Mouse (Mus musculus): ENCODE results near the gene Cdc42ep3. TPM values are rescaled to one million over a fixed set of nuclear protein-coding genes. Genes with fewer than 3 reads are reported as not detected.

Gene Cdc42ep3
- total RNA-seq, 1 experiment = 13.7 TPM

DNA sequence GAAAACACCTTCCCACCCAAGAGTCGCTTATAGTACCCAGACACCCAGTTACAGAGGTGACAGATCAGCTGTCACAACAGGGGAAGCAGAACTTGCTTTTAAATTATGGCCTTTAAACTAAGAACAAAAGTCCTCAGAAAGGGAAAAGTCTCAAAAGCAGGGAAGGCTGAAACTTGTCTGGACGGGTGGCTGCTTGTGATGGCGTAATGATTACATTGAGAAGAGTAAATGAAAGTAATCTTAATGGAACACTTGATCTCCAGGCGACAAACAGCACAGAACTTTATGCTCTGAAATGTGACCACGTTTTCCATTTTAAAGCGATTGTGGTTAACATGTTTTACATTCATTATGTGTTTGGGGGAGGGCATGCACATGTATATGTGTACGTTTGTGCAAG, 39.0 kb upstream of the Cdc42ep3 start:
- Histone ChIP-seq H3K9me3 (ENCODE audit: control insufficient read depth, insufficient read depth, low read depth, low read length) (no peaks in the 10 kb centered on the region), H3K27ac (ENCODE audit: insufficient read depth, low read depth, low read length, poor library complexity, severe bottlenecking) (no peak overlapping the region), H3K36me3 (ENCODE audit: control insufficient read depth, insufficient read depth, low read length, poor library complexity, severe bottlenecking) (no peaks in the 10 kb centered on the region), H3K4me3 (ENCODE audit: insufficient read depth in 1 of 2, low read depth in 1 of 2, low read length in 2 of 2, poor library complexity in 1 of 2, severe bottlenecking in 1 of 2) (no peak overlapping the region), H3K9ac (ENCODE audit: insufficient read depth, low read depth, low read length, poor library complexity, severe bottlenecking) (no peak overlapping the region), H3K4me1 (ENCODE audit: control insufficient read depth in 2 of 2, insufficient read depth in 2 of 2, low read length in 2 of 2, poor library complexity in 1 of 2) (no peaks in the 10 kb centered on the region)
- DNase-seq (ENCODE audit: low read depth, low spot score) = no peak
- in situ Hi-C loops (cut with MboI; ENCODE audit: low sequenced_read_pairs in 2 of 2, unreplicated experiment in 2 of 2) = no loop called here
- TF ChIP-seq ZNF384 (IDR thresholded peaks at IDR 0.05; ENCODE audit: low read depth, low read length) (no peak), HCFC1 (IDR thresholded peaks at IDR 0.05; ENCODE audit: borderline replicate concordance, insufficient read depth, low read length) (no peak), MAFK (IDR thresholded peaks at IDR 0.05; ENCODE audit: insufficient read depth, low read depth, low read length) (no peak), CHD2 (IDR thresholded peaks at IDR 0.05; ENCODE audit: low read depth, low read length) (no peak), ZC3H11A (IDR thresholded peaks at IDR 0.05; ENCODE audit: borderline replicate concordance, low read depth, low read length) (no peak)

GRCm38 (mm10) chr17:79387465-79388066, 32.7 kb upstream of the Cdc42ep3 start:
- no peak overlapping the region for H3K4me3 ChIP-seq (ENCODE audit: insufficient read depth in 1 of 2, low read depth in 1 of 2, low read length in 2 of 2, poor library complexity in 1 of 2, severe bottlenecking in 1 of 2)
- no peak for TF ChIP-seq ZC3H11A (IDR thresholded peaks at IDR 0.05; ENCODE audit: borderline replicate concordance, low read depth, low read length)
- no peak for TF ChIP-seq MAFK (IDR thresholded peaks at IDR 0.05; ENCODE audit: insufficient read depth, low read depth, low read length)
- no peak for TF ChIP-seq HCFC1 (IDR thresholded peaks at IDR 0.05; ENCODE audit: borderline replicate concordance, insufficient read depth, low read length)
- TF ChIP-seq ZNF384 (IDR thresholded peaks at IDR 0.05; ENCODE audit: low read depth, low read length) = no peak
- no peak for TF ChIP-seq CHD2 (IDR thresholded peaks at IDR 0.05; ENCODE audit: low read depth, low read length)
- H3K36me3 ChIP-seq (ENCODE audit: control insufficient read depth, insufficient read depth, low read length, poor library complexity, severe bottlenecking) = no peaks in the 10 kb centered on the region
- no peaks in the 10 kb centered on the region for H3K9me3 ChIP-seq (ENCODE audit: control insufficient read depth, insufficient read depth, low read depth, low read length)
- no peak for DNase-seq (ENCODE audit: low read depth, low spot score)
- in situ Hi-C loops (cut with MboI; ENCODE audit: low sequenced_read_pairs in 2 of 2, unreplicated experiment in 2 of 2) = no loop called here
- no peak overlapping the region for H3K9ac ChIP-seq (ENCODE audit: insufficient read depth, low read depth, low read length, poor library complexity, severe bottlenecking)
- no peaks in the 10 kb centered on the region for H3K4me1 ChIP-seq (ENCODE audit: control insufficient read depth in 2 of 2, insufficient read depth in 2 of 2, low read length in 2 of 2, poor library complexity in 1 of 2)
- no peak overlapping the region for H3K27ac ChIP-seq (ENCODE audit: insufficient read depth, low read depth, low read length, poor library complexity, severe bottlenecking)

DNA sequence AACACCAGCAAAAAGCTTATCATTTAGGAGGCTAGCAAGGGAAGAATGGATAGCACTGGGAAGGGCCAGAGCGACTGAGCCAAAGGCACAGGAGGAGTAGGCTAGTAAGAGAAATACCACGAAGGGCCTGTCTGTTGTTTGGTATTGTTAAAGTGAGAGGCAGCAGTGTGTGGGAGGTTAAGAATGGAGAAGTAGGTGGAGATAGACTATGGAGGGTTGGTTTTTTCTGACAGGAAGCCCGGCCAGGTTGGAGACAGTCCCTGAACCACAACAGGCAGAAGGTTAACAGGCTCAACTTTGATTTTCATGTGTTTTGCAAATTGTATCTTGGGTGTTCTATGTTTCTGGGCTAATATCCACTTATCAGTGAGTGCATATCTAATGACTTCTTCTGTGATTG, 26.6 kb upstream of the Cdc42ep3 start:
- DNase-seq (ENCODE audit: low read depth, low spot score) = no peak
- Histone ChIP-seq H3K27ac (ENCODE audit: insufficient read depth, low read depth, low read length, poor library complexity, severe bottlenecking) (no peak overlapping the region), H3K9ac (ENCODE audit: insufficient read depth, low read depth, low read length, poor library complexity, severe bottlenecking) (no peak overlapping the region), H3K36me3 (ENCODE audit: control insufficient read depth, insufficient read depth, low read length, poor library complexity, severe bottlenecking) (no peaks in the 10 kb centered on the region), H3K4me1 (ENCODE audit: control insufficient read depth in 2 of 2, insufficient read depth in 2 of 2, low read length in 2 of 2, poor library complexity in 1 of 2) (no peaks in the 10 kb centered on the region), H3K9me3 (ENCODE audit: control insufficient read depth, insufficient read depth, low read depth, low read length) (no peaks in the 10 kb centered on the region), H3K4me3 (ENCODE audit: insufficient read depth in 1 of 2, low read depth in 1 of 2, low read length in 2 of 2, poor library complexity in 1 of 2, severe bottlenecking in 1 of 2) (no peak overlapping the region)
- in situ Hi-C loops (cut with MboI; ENCODE audit: low sequenced_read_pairs in 2 of 2, unreplicated experiment in 2 of 2) = no loop called here
- TF ChIP-seq ZC3H11A (IDR thresholded peaks at IDR 0.05; ENCODE audit: borderline replicate concordance, low read depth, low read length) = no peak
- no peak for TF ChIP-seq CHD2 (IDR thresholded peaks at IDR 0.05; ENCODE audit: low read depth, low read length)
- TF ChIP-seq MAFK (IDR thresholded peaks at IDR 0.05; ENCODE audit: insufficient read depth, low read depth, low read length) = no peak
- TF ChIP-seq HCFC1 (IDR thresholded peaks at IDR 0.05; ENCODE audit: borderline replicate concordance, insufficient read depth, low read length) = no peak
- TF ChIP-seq ZNF384 (IDR thresholded peaks at IDR 0.05; ENCODE audit: low read depth, low read length) = no peak

DNA sequence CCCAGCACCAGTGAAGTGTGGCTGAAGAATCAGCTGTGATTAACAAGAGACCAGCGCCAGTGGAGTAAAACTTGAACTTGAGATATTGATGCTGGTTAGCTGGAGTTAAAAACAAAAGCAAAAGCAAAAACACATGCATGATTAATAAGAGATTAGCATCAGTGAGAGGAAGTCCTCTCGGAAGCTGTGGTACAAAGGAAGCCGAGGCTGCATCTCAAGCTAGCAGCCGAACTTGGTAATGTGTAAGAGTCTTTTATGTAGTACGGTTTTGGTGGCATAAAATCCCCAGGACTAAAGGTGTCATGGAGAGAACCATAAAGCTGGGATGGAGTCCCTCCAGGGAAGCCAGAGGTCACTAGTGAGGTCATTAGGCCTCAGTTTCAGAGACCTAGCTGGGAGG, 24.3 kb upstream of the Cdc42ep3 start:
- in situ Hi-C loops (cut with MboI; ENCODE audit: low sequenced_read_pairs in 2 of 2, unreplicated experiment in 2 of 2) = no loop called here
- no peaks in the 10 kb centered on the region for H3K36me3 ChIP-seq (ENCODE audit: control insufficient read depth, insufficient read depth, low read length, poor library complexity, severe bottlenecking)
- DNase-seq (ENCODE audit: low read depth, low spot score) = no peak
- H3K4me1 ChIP-seq (ENCODE audit: control insufficient read depth in 2 of 2, insufficient read depth in 2 of 2, low read length in 2 of 2, poor library complexity in 1 of 2) = no peaks in the 10 kb centered on the region
- H3K4me3 ChIP-seq (ENCODE audit: insufficient read depth in 1 of 2, low read depth in 1 of 2, low read length in 2 of 2, poor library complexity in 1 of 2, severe bottlenecking in 1 of 2) = no peak overlapping the region
- TF ChIP-seq ZC3H11A (IDR thresholded peaks at IDR 0.05; ENCODE audit: borderline replicate concordance, low read depth, low read length) (no peak), ZNF384 (IDR thresholded peaks at IDR 0.05; ENCODE audit: low read depth, low read length) (no peak), CHD2 (IDR thresholded peaks at IDR 0.05; ENCODE audit: low read depth, low read length) (no peak), HCFC1 (IDR thresholded peaks at IDR 0.05; ENCODE audit: borderline replicate concordance, insufficient read depth, low read length) (no peak), MAFK (IDR thresholded peaks at IDR 0.05; ENCODE audit: insufficient read depth, low read depth, low read length) (no peak)
- no peak overlapping the region for H3K27ac ChIP-seq (ENCODE audit: insufficient read depth, low read depth, low read length, poor library complexity, severe bottlenecking)
- H3K9me3 ChIP-seq (ENCODE audit: control insufficient read depth, insufficient read depth, low read depth, low read length) = no peaks in the 10 kb centered on the region
- no peak overlapping the region for H3K9ac ChIP-seq (ENCODE audit: insufficient read depth, low read depth, low read length, poor library complexity, severe bottlenecking)
